Mouse (Mus musculus): ENCODE measurements at regions not wholly inside any gene's neighbourhood (a gene's known extent, or its start where the extent isn't known, plus 50 kb on each side); places are given as distances from the start of the nearest gene placed in this dataset.

DNA sequence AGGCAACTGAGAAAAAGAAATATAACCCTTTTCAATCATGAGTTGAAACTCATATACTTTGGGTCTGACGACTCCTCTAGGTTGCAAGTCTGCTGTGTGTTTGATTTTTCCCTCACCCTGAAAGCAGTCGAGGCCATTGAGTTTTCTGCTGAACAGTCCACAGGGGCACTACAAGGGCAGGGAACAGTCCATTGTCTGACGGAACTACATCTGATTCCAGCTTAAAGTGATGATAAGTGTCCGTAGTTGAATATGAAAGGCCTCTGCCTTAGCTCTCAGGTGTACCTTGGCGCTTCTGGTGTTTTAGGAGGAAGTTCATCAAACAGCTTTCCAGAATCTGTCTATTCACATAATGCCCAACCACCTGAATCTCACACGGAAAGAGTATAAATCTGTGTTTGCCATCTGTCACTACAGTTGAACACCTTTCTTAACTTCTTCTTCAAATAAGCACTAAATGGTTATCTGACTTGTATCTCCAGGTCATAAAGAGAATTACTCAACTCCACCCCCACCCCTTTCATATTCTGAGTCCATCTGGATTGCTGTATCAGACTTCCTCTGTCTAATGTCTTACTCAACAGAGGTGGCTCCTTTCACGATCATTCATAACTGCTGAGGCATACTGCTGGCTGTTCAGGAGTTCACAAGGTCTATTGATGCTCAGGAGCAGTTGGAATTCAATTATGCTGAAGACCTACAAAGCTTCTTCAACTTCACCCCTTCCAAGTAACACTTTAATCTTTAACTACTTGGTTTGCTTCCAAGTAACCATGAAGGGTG is 527.6 kb upstream of the Pou3f3 start:
- 27% methylated on average over 7 of the region's 7 CpGs for WGBS
- H3K4me1 ChIP-seq (ENCODE audit: control insufficient read depth, insufficient read depth, insufficient read length, low read length) = no peaks in the 10 kb centered on the region
- no peaks in the 10 kb centered on the region for H3K27me3 ChIP-seq (ENCODE audit: control insufficient read depth, insufficient read depth, low read length)
- H3K4me3 ChIP-seq (ENCODE audit: low read depth, low read length) = no peak overlapping the region
- H3K27ac ChIP-seq (ENCODE audit: insufficient read depth, low read depth, low read length) = no peak overlapping the region
- no peak for TF ChIP-seq CTCF (IDR thresholded peaks at IDR 0.05; ENCODE audit: extremely low read depth, insufficient read length, insufficient replicate concordance, low read depth, low read length)
- no peak for TF ChIP-seq POLR2A (IDR thresholded peaks at IDR 0.05; ENCODE audit: low read depth, low read length)
- no peaks in the 10 kb centered on the region for H3K36me3 ChIP-seq (ENCODE audit: control insufficient read depth, insufficient read depth, low read length)

DNA sequence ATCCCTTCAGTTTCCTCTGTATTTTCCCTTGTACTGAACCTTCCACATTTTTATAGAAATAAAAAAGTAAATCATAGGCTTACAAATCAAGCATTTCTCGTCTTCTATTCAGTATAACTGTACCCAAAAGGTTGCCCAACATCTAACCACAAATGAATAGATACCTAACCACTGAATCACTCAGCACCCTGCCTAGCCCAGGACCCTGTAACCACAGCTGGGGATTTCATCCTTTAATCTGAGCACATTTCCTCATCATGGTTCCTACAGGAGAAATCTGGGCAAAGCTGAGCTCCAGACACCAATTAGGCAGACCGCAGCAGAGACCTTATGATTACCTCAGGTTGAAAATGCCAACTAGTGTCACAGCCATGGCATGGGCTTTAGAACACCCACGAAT is 526.1 kb upstream of the Pou3f3 start:
- TF ChIP-seq CTCF (IDR thresholded peaks at IDR 0.05; ENCODE audit: extremely low read depth, insufficient read length, insufficient replicate concordance, low read depth, low read length) (no peak), POLR2A (IDR thresholded peaks at IDR 0.05; ENCODE audit: low read depth, low read length) (no peak)
- H3K27ac ChIP-seq (ENCODE audit: insufficient read depth, low read depth, low read length) = no peak overlapping the region
- no peaks in the 10 kb centered on the region for H3K27me3 ChIP-seq (ENCODE audit: control insufficient read depth, insufficient read depth, low read length)
- 76% methylated on average over 3 of the region's 3 CpGs for WGBS
- no peaks in the 10 kb centered on the region for H3K36me3 ChIP-seq (ENCODE audit: control insufficient read depth, insufficient read depth, low read length)
- H3K4me1 ChIP-seq (ENCODE audit: control insufficient read depth, insufficient read depth, insufficient read length, low read length) = no peaks in the 10 kb centered on the region
- no peak overlapping the region for H3K4me3 ChIP-seq (ENCODE audit: low read depth, low read length)

DNA sequence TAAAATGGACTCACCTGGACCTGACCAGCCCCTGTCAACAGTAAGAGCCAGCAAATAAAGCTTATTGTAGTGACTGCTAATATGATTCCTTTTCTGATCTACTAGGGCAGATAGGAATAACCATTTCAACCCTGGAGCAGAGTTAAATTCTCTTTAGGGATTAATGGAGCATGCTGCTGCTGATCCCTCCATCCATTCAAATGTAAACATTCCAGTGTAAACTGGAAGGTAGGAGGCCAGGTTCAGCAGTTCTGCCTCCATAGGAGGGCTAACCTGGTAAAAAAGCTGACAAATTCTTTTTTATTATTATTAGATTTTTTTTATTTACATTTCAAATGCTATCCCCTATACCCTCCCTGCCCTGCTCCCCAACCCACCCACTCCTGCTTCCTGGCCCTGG is 509.3 kb upstream of the Pou3f3 start:
- H3K27me3 ChIP-seq (ENCODE audit: control insufficient read depth, insufficient read depth, low read length) = no peaks in the 10 kb centered on the region
- no peaks in the 10 kb centered on the region for H3K36me3 ChIP-seq (ENCODE audit: control insufficient read depth, insufficient read depth, low read length)
- H3K4me3 ChIP-seq (ENCODE audit: low read depth, low read length) = no peak overlapping the region
- no peak overlapping the region for H3K27ac ChIP-seq (ENCODE audit: insufficient read depth, low read depth, low read length)
- H3K4me1 ChIP-seq (ENCODE audit: control insufficient read depth, insufficient read depth, insufficient read length, low read length) = no peaks in the 10 kb centered on the region
- no peak for TF ChIP-seq POLR2A (IDR thresholded peaks at IDR 0.05; ENCODE audit: low read depth, low read length)
- no peak for TF ChIP-seq CTCF (IDR thresholded peaks at IDR 0.05; ENCODE audit: extremely low read depth, insufficient read length, insufficient replicate concordance, low read depth, low read length)

DNA sequence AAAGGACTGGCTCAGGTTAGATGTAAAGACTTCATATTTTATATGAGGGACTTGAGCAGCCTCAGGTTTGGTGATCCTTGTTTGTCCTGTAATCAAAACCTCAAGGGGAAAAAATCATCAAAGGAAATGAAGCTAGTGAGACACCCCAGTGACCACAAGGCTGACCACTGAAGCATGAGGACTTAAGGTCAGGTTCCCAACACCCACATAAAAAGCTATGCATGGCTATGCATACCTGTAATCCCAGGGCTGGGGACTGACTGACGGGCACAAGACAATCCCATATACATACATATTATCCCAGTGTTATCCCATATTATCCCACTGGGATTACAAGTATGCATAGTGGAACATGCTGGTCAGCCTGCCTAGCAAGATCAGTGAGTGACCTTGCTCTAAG is 467.5 kb upstream of the Pou3f3 start:
- H3K4me3 ChIP-seq (ENCODE audit: low read depth, low read length) = no peak overlapping the region
- no peak overlapping the region for H3K27ac ChIP-seq (ENCODE audit: insufficient read depth, low read depth, low read length)
- H3K4me1 ChIP-seq (ENCODE audit: control insufficient read depth, insufficient read depth, insufficient read length, low read length) = no peaks in the 10 kb centered on the region
- H3K36me3 ChIP-seq (ENCODE audit: control insufficient read depth, insufficient read depth, low read length) = no peaks in the 10 kb centered on the region
- WGBS = 86% methylated on average over 1 of the region's 1 CpGs
- TF ChIP-seq POLR2A (IDR thresholded peaks at IDR 0.05; ENCODE audit: low read depth, low read length) (no peak), CTCF (IDR thresholded peaks at IDR 0.05; ENCODE audit: extremely low read depth, insufficient read length, insufficient replicate concordance, low read depth, low read length) (no peak)
- H3K27me3 ChIP-seq (ENCODE audit: control insufficient read depth, insufficient read depth, low read length) = no peaks in the 10 kb centered on the region

DNA sequence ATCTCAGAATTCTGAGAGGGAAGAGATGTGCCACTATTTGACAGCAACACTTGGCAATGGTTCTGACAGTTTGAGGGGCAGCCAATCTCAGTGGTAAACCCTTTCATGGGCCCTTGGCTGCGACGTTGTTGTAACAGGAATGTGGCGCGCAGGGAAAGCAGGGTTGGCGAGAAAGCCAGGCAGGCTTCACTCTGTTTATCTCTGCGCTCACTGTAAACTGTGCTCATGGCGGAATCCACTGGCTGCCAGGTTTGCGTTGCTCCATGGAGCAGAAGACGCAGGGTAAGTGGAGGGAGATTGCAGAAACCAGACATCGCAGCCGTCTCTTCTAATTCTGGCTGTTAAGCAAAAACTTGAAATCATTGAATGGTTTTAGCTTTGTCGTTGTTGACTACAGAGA is 465.9 kb upstream of the Pou3f3 start:
- H3K4me1 ChIP-seq (ENCODE audit: control insufficient read depth, insufficient read depth, insufficient read length, low read length) = no peaks in the 10 kb centered on the region
- H3K27ac ChIP-seq (ENCODE audit: insufficient read depth, low read depth, low read length) = no peak overlapping the region
- H3K27me3 ChIP-seq (ENCODE audit: control insufficient read depth, insufficient read depth, low read length) = no peaks in the 10 kb centered on the region
- no peak overlapping the region for H3K4me3 ChIP-seq (ENCODE audit: low read depth, low read length)
- 73% methylated on average over 12 of the region's 12 CpGs for WGBS
- TF ChIP-seq POLR2A (IDR thresholded peaks at IDR 0.05; ENCODE audit: low read depth, low read length) (no peak), CTCF (IDR thresholded peaks at IDR 0.05; ENCODE audit: extremely low read depth, insufficient read length, insufficient replicate concordance, low read depth, low read length) (no peak)
- H3K36me3 ChIP-seq (ENCODE audit: control insufficient read depth, insufficient read depth, low read length) = no peaks in the 10 kb centered on the region

DNA sequence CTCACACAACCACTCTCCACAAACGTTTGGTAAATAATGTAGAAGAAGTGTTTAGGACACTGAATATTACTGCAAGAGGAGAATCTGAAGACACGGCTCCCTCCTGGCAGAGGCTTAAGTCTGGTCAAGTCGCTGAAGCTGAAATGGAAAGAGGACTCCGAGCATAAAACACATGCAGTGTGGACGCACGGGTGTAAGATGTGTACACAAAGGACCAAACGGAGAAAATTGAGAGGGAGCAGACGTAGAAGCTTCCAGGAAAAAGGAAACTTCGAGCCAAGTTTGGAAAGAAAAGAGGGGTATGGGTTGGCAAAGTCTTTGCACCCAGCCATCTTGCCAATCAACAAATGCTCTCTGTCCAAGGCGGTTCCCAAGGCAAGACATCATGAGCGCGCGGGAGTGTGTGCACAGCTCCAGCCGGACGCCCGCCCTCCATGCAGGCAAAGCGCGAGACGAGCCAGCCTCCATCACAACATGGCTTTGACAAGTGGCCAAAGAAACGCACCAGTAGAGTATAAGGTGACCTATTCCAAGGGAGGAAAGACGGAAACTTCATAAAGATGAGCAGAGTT is 465.0 kb upstream of the Pou3f3 start:
- Histone ChIP-seq H3K27ac (ENCODE audit: insufficient read depth, low read depth, low read length) (no peak overlapping the region), H3K4me3 (ENCODE audit: low read depth, low read length) (no peak overlapping the region), H3K36me3 (ENCODE audit: control insufficient read depth, insufficient read depth, low read length) (no peaks in the 10 kb centered on the region), H3K27me3 (ENCODE audit: control insufficient read depth, insufficient read depth, low read length) (no peaks in the 10 kb centered on the region), H3K4me1 (ENCODE audit: control insufficient read depth, insufficient read depth, insufficient read length, low read length) (no peaks in the 10 kb centered on the region)
- WGBS = 83% methylated on average over 21 of the region's 21 CpGs
- TF ChIP-seq CTCF (IDR thresholded peaks at IDR 0.05; ENCODE audit: extremely low read depth, insufficient read length, insufficient replicate concordance, low read depth, low read length) = no peak
- TF ChIP-seq POLR2A (IDR thresholded peaks at IDR 0.05; ENCODE audit: low read depth, low read length) = no peak

DNA sequence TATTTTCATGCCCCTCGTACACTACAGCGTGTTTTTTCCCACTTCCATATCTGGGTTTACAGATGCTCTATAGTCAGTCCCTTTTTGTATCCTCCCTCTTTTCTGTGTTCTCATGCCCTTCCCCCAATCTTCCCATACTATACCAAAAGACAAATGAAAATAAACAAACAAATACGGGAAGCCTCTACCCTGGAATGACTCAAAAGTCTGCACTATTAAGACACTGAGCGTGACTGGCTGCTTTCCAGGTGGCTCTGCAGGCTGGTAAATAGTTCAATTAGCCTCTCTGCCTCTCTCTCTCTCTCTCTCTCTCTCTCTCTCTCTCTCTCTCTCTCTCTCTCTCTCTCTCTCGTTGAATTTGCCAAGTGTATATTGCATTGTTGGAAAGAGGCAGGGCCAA is 464.5 kb upstream of the Pou3f3 start:
- 61% methylated on average over 5 of the region's 5 CpGs for WGBS

More for the DNA sequence above, 464.5 kb upstream of the Pou3f3 start:
- TF ChIP-seq POLR2A (IDR thresholded peaks at IDR 0.05; ENCODE audit: low read depth, low read length) (no peak), CTCF (IDR thresholded peaks at IDR 0.05; ENCODE audit: extremely low read depth, insufficient read length, insufficient replicate concordance, low read depth, low read length) (no peak)
- Histone ChIP-seq H3K27me3 (ENCODE audit: control insufficient read depth, insufficient read depth, low read length) (no peaks in the 10 kb centered on the region), H3K27ac (ENCODE audit: insufficient read depth, low read depth, low read length) (no peak overlapping the region), H3K4me3 (ENCODE audit: low read depth, low read length) (no peak overlapping the region), H3K4me1 (ENCODE audit: control insufficient read depth, insufficient read depth, insufficient read length, low read length) (no peaks in the 10 kb centered on the region), H3K36me3 (ENCODE audit: control insufficient read depth, insufficient read depth, low read length) (no peaks in the 10 kb centered on the region)

Data from small intestine, adult 2 months (tissue).